Mouse (Mus musculus) cortical plate, adult 2 months (tissue): Measurements from ENCODE around the gene Tmem86a. TPM values are rescaled to one million over a fixed set of nuclear protein-coding genes. Genes with fewer than 3 reads are reported as not detected.

Experiments
- H3K27ac ChIP-seq: fragments of 200-500 bp; 2 replicates; pipeline ENCODE4 v1.5.1; 2012; ENCODE audit warnings: low read length, control low read depth, inconsistent platforms; ENCODE audit not compliant: insufficient read depth
- H3K4me1 ChIP-seq: fragments of 200-500 bp; 2 replicates; pipeline ENCODE4 v1.6.1; 2011; ENCODE audit warnings: low read length; ENCODE audit not compliant: control insufficient read depth, insufficient read depth
- H3K4me3 ChIP-seq: fragments of 200-500 bp; 2 replicates; pipeline ENCODE4 v1.5.1; 2011; ENCODE audit warnings: mild to moderate bottlenecking, low read length, control low read depth; ENCODE audit not compliant: insufficient read depth
- CTCF ChIP-seq: fragments of 200-500 bp; IDR thresholded peaks from 2 replicates; pipeline ENCODE4 v1.5.1; 2011; ENCODE audit warnings: mild to moderate bottlenecking, control low read depth, low read length; ENCODE audit not compliant: insufficient read depth; ENCODE audit errors: extremely low read depth
- POLR2A ChIP-seq: fragments of 200-500 bp; IDR thresholded peaks from 2 replicates; pipeline ENCODE4 v1.6.1; 2011; ENCODE audit warnings: mild to moderate bottlenecking, low read length, control low read depth; ENCODE audit not compliant: insufficient read depth; ENCODE audit errors: extremely low read depth
- polyA plus RNA-seq: library from polyadenylated mRNA; depleted of rRNA; stranded (reverse); fragments of >200 nt; gene quantifications from 2 replicates; pipeline ENCODE4 v1.2.3, GENCODE M21; 2012

Tmem86a gene
- polyA plus RNA-seq, 1 experiment, result 22.5 TPM

- Histone ChIP-seq H3K4me3 (no peak overlapping the region), H3K4me1 (no peaks in the 10 kb centered on the region), H3K27ac (no peak overlapping the region)
- TF ChIP-seq CTCF (no peak), POLR2A (no peak)
Measured at GRCm38 (mm10) chr7:47067879-47068278, 17.5 kb downstream of the Tmem86a start.

- Histone ChIP-seq H3K4me1 (peaks cover 4% of the 10 kb centered on the region), H3K4me3 (no peak overlapping the region), H3K27ac (no peak overlapping the region)
- no peak for TF ChIP-seq POLR2A
- TF ChIP-seq CTCF, result no peak
Measured at GRCm38 (mm10) chr7:47072551-47072950, 22.1 kb downstream of the Tmem86a start.

GRCm38 (mm10) chr7:47073536-47074521, 23.4 kb downstream of the Tmem86a start:
- Histone ChIP-seq H3K27ac (0 out of 2 replicates have a peak overlapping the region, but pooled peaks have one; percentile 54), H3K4me3 (no peak overlapping the region), H3K4me1 (peaks cover 4% of the 10 kb centered on the region)
- TF ChIP-seq POLR2A (no peak), CTCF (no peak)

- Histone ChIP-seq H3K27ac (no peak overlapping the region), H3K4me3 (no peak overlapping the region), H3K4me1 (peaks cover 4% of the 10 kb centered on the region)
- no peak for TF ChIP-seq POLR2A
- TF ChIP-seq CTCF, result no peak
Measured at GRCm38 (mm10) chr7:47076193-47076592, 25.8 kb downstream of the Tmem86a start.

DNA sequence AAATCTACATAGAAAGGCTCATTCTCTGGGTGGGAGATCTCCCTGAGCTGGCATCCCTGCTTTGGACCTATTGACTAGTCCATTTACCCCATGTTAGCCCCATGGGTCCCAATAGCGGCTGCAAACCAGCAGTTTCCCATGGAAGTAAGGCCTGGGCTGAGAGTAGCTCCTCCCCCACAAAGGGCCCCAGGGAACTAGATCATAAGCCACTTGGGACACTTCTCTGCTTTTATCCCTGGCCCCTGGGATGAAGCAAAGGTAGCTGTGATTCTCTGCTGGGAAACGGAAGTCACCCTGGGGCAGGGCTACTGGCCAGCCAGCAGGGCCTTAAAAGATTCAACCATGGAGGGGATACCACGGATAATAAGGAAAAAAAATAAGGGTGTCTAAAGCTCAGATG, 26.3 kb downstream of the Tmem86a start:
- Histone ChIP-seq H3K4me3 (no peak overlapping the region), H3K4me1 (peaks cover 4% of the 10 kb centered on the region), H3K27ac (no peak overlapping the region)
- TF ChIP-seq CTCF (no peak), POLR2A (no peak)

GRCm38 (mm10) chr7:47077451-47077850, 27.1 kb downstream of the Tmem86a start:
- peaks cover 4% of the 10 kb centered on the region for H3K4me1 ChIP-seq
- no peak overlapping the region for H3K4me3 ChIP-seq
- no peak overlapping the region for H3K27ac ChIP-seq
- 0 out of 2 replicates have a peak, but pooled peaks have one; percentile 17 for TF ChIP-seq CTCF
- TF ChIP-seq POLR2A, result no peak

DNA sequence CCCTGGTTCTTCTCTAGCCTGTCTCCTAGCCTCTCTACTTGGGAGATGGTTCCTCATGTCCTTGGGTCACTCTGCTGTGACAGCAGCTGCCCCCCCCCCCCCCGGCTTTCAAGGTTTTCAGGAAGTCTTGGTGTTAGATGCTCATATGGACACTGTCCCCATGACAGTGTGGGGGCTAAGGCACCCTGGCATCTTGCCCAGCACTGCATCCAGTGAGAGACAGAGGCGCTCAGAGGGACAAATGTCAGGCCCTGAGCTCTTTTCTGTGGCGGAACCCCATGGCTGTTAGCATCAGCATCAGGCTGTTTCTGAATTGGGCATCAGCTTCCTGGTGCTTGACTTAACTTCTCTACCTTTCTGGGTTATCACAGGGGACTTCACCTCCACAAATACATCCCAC, 30.5 kb downstream of the Tmem86a start:
- TF ChIP-seq CTCF, result no peak
- TF ChIP-seq POLR2A, result no peak
- Histone ChIP-seq H3K4me3 (no peak overlapping the region), H3K27ac (no peak overlapping the region), H3K4me1 (peaks cover 9% of the 10 kb centered on the region; the same call in 1 of the 2 replicates)

GRCm38 (mm10) chr7:47081277-47081676, 30.9 kb downstream of the Tmem86a start:
- H3K4me3 ChIP-seq, result no peak overlapping the region
- TF ChIP-seq POLR2A (no peak), CTCF (peak; percentile 83)
- peaks cover 9% of the 10 kb centered on the region; the same call in 1 of the 2 replicates for H3K4me1 ChIP-seq
- no peak overlapping the region for H3K27ac ChIP-seq

GRCm38 (mm10) chr7:47085075-47085474, 34.7 kb downstream of the Tmem86a start:
- Histone ChIP-seq H3K27ac (peak overlapping the region; percentile 52; the same call in 1 of the 2 replicates), H3K4me1 (peaks cover 9% of the 10 kb centered on the region; the same call in 1 of the 2 replicates), H3K4me3 (no peak overlapping the region)
- TF ChIP-seq CTCF (no peak), POLR2A (no peak)
